8 mouse cellular contexts compared by ENCODE assay signal in the genomic region with DNA sequence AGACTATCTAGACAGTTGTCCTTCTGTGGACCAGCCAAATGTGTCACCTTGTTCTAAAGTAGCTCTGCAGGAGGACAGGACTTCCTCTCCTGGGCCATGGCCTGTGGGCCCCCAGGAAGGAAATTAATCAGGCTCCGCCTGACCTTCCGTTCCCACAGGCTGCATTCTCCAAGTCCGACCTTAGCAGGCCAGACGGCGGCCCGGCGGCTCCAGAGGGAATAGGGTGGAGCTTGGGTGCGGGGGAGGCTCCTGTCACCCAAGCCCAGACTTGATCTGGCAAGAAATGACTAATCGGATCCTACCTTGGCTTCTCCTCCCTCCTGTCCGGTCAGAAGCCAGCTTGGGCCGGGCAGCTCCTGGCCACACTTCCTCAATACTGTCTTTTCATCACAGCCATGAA. TPM values are rescaled to one million over a fixed set of nuclear protein-coding genes. Genes with fewer than 3 reads are reported as not detected.
DNase-seq lines count a peak whose midpoint lies in the region; ATAC-seq lines count a peak whose summit lies in the region.

No protein-coding gene starts in this region.

- no peaks in the 10 kb centered on the region for H3K9me3 ChIP-seq in forebrain, embryonic 10.5 days
- no peaks in the 10 kb centered on the region for H3K9me3 ChIP-seq in forebrain, embryonic 11.5 days (ENCODE audit: control insufficient read depth, low read length)
- no peaks in the 10 kb centered on the region for H3K9me3 ChIP-seq in embryonic facial prominence, embryonic 13.5 days
- H3K9me3 ChIP-seq in heart, embryonic 16.5 days (replicated peaks; ENCODE audit: control insufficient read depth, low read length): no peaks in the 10 kb centered on the region
- H3K9me3 ChIP-seq in megakaryocyte, embryonic 14.5 days: peaks cover 4% of the 10 kb centered on the region; the same call in 1 of the 2 replicates

- peak overlapping the region; percentile 66; the same call in 1 of the 2 replicates for H3K4me3 ChIP-seq in forebrain, embryonic 10.5 days
- no peak overlapping the region for H3K4me3 ChIP-seq in forebrain, embryonic 11.5 days (ENCODE audit: low read depth, low read length)
- peak overlapping the region; percentile 66 for H3K4me3 ChIP-seq in embryonic facial prominence, embryonic 13.5 days
- H3K4me3 ChIP-seq in heart, embryonic 16.5 days (ENCODE audit: low read length): peak overlapping the region; percentile 76
- H3K4me3 ChIP-seq in megakaryocyte, embryonic 14.5 days (replicated peaks): peak overlapping the region; percentile 69

- H3K27me3 ChIP-seq in forebrain, embryonic 10.5 days (ENCODE audit: poor library complexity, severe bottlenecking): peaks cover 51% of the 10 kb centered on the region
- H3K27me3 ChIP-seq in forebrain, embryonic 11.5 days (ENCODE audit: control insufficient read depth, insufficient read depth, low read length): peaks cover 19% of the 10 kb centered on the region
- no peaks in the 10 kb centered on the region for H3K27me3 ChIP-seq in embryonic facial prominence, embryonic 13.5 days
- no peaks in the 10 kb centered on the region for H3K27me3 ChIP-seq in heart, embryonic 16.5 days (ENCODE audit: control insufficient read depth, insufficient read depth, low read length)
- peaks cover 65% of the 10 kb centered on the region for H3K27me3 ChIP-seq in megakaryocyte, embryonic 14.5 days (replicated peaks)

- H3K4me2 ChIP-seq in forebrain, embryonic 11.5 days (ENCODE audit: low read depth, low read length, severe bottlenecking): no peak overlapping the region; the same call in 1 of the 2 replicates
- H3K4me2 ChIP-seq in embryonic facial prominence, embryonic 13.5 days: peak overlapping the region; percentile 85
- peak overlapping the region; percentile 81 for H3K4me2 ChIP-seq in heart, embryonic 16.5 days (ENCODE audit: low read depth, low read length)

- no peak for ATAC-seq in forebrain, embryonic 11.5 days (replicated peaks; ENCODE audit: low FRiP score)
- ATAC-seq in embryonic facial prominence, embryonic 13.5 days (ENCODE audit: insufficient number of reproducible peaks, insufficient read depth, low FRiP score, low TSS enrichment, low read depth): no peak
- ATAC-seq in heart, embryonic 16.5 days (replicated peaks; ENCODE audit: extremely low read depth, insufficient read depth, low FRiP score): no peak

- H3K9ac ChIP-seq in forebrain, embryonic 11.5 days (ENCODE audit: low read length): no peak overlapping the region
- H3K9ac ChIP-seq in embryonic facial prominence, embryonic 13.5 days: peak overlapping the region; percentile 16; the same call in 1 of the 2 replicates
- H3K9ac ChIP-seq in heart, embryonic 16.5 days (ENCODE audit: low read length): peak overlapping the region; percentile 88

- peaks cover 59% of the 10 kb centered on the region for H3K4me1 ChIP-seq in forebrain, embryonic 10.5 days
- peaks cover 3% of the 10 kb centered on the region; the same call in 1 of the 2 replicates for H3K4me1 ChIP-seq in forebrain, embryonic 11.5 days (replicated peaks; ENCODE audit: control insufficient read depth, insufficient read depth, low read length)
- H3K4me1 ChIP-seq in embryonic facial prominence, embryonic 13.5 days: peaks cover 55% of the 10 kb centered on the region
- H3K4me1 ChIP-seq in heart, embryonic 16.5 days (ENCODE audit: control insufficient read depth, insufficient read depth, low read length): peaks cover 68% of the 10 kb centered on the region
- H3K4me1 ChIP-seq in megakaryocyte, embryonic 14.5 days: peaks cover 62% of the 10 kb centered on the region

- no peak overlapping the region for H3K27ac ChIP-seq in forebrain, embryonic 10.5 days
- H3K27ac ChIP-seq in forebrain, embryonic 11.5 days (ENCODE audit: low read depth, low read length): no peak overlapping the region
- H3K27ac ChIP-seq in embryonic facial prominence, embryonic 13.5 days: 0 out of 2 replicates have a peak overlapping the region, but pooled peaks have one; percentile 33
- peak overlapping the region; percentile 89 for H3K27ac ChIP-seq in heart, embryonic 16.5 days (ENCODE audit: low read length)

- no peak for DNase-seq in forebrain, embryonic 10.5 days (ENCODE audit: extremely low spot score, low spot score)
- DNase-seq in forebrain, embryonic 11.5 days (ENCODE audit: low spot score): no peak
- peak; percentile 89 to 97 for DNase-seq in kidney, postnatal 25 days
- no peak for DNase-seq in layer of hippocampus, adult 11-12 months (ENCODE audit: low spot score)
- no peak for DNase-seq in left cerebral cortex, adult 11 months (ENCODE audit: low spot score)

- WGBS in forebrain, embryonic 10.5 days: 33% methylated on average over 11 of the region's 11 CpGs
- 38% methylated on average over 11 of the region's 11 CpGs for WGBS in forebrain, embryonic 11.5 days
- 25% methylated on average over 11 of the region's 11 CpGs for WGBS in embryonic facial prominence, embryonic 13.5 days
- WGBS in heart, embryonic 16.5 days: 10% methylated on average over 11 of the region's 11 CpGs

- no peaks in the 10 kb centered on the region; the same call in 1 of the 2 replicates for H3K36me3 ChIP-seq in forebrain, embryonic 10.5 days (replicated peaks)
- no peaks in the 10 kb centered on the region for H3K36me3 ChIP-seq in forebrain, embryonic 11.5 days (ENCODE audit: control insufficient read depth, insufficient read depth, low read length)
- no peaks in the 10 kb centered on the region for H3K36me3 ChIP-seq in embryonic facial prominence, embryonic 13.5 days
- no peaks in the 10 kb centered on the region for H3K36me3 ChIP-seq in heart, embryonic 16.5 days (ENCODE audit: control insufficient read depth, insufficient read depth)
- H3K36me3 ChIP-seq in megakaryocyte, embryonic 14.5 days (replicated peaks; ENCODE audit: low read length): no peaks in the 10 kb centered on the region

RNA-seq across cellular contexts. Expression of a gene that starts 2.4 kb away (rescaled TPM):
- 27.2 and 29.1 TPM in 2 replicates for polyA plus RNA-seq in forebrain, embryonic 10.5 days (2016; fragmentation: Nextera tagmentation; extraction: Ambion mirVana)
- polyA plus RNA-seq in forebrain, embryonic 11.5 days (2014; fragmentation: Nextera tagmentation; extraction: Ambion mirVana): 33.3 and 35.5 TPM in 2 replicates
- polyA plus RNA-seq in embryonic facial prominence, embryonic 13.5 days (2015; fragmentation: Nextera tagmentation; extraction: Ambion mirVana): 104 TPM in 2 replicates
- 140 and 155 TPM in 2 replicates for polyA plus RNA-seq in heart, embryonic 16.5 days (2015; fragmentation: Nextera tagmentation; extraction: Ambion mirVana)
- polyA plus RNA-seq in megakaryocyte, embryonic 14.5 days (2012; ENCODE audit: insufficient read depth, low replicate concordance): 6.4 and 9.4 TPM in 2 replicates

RNA-seq across cellular contexts. Expression of a gene that starts 19.4 kb away (rescaled TPM):
- 18.7 and 20.5 TPM in 2 replicates for polyA plus RNA-seq in forebrain, embryonic 10.5 days (2016; fragmentation: Nextera tagmentation; extraction: Ambion mirVana)
- 17.8 and 18.9 TPM in 2 replicates for polyA plus RNA-seq in forebrain, embryonic 11.5 days (2014; fragmentation: Nextera tagmentation; extraction: Ambion mirVana)
- 52.2 and 57.2 TPM in 2 replicates for polyA plus RNA-seq in embryonic facial prominence, embryonic 13.5 days (2015; fragmentation: Nextera tagmentation; extraction: Ambion mirVana)
- polyA plus RNA-seq in heart, embryonic 16.5 days (2015; fragmentation: Nextera tagmentation; extraction: Ambion mirVana): 50.8 and 52.6 TPM in 2 replicates
- polyA plus RNA-seq in megakaryocyte, embryonic 14.5 days (2012; ENCODE audit: insufficient read depth, low replicate concordance): not detected in 2 replicates

RNA-seq across cellular contexts. Expression of a gene that starts 20.3 kb away (rescaled TPM):
- 37.5 and 37.6 TPM in 2 replicates for polyA plus RNA-seq in forebrain, embryonic 10.5 days (2016; fragmentation: Nextera tagmentation; extraction: Ambion mirVana)
- 36.6 and 41.2 TPM in 2 replicates for polyA plus RNA-seq in forebrain, embryonic 11.5 days (2014; fragmentation: Nextera tagmentation; extraction: Ambion mirVana)
- 125 and 134 TPM in 2 replicates for polyA plus RNA-seq in embryonic facial prominence, embryonic 13.5 days (2015; fragmentation: Nextera tagmentation; extraction: Ambion mirVana)
- polyA plus RNA-seq in heart, embryonic 16.5 days (2015; fragmentation: Nextera tagmentation; extraction: Ambion mirVana): 89.4 and 98.0 TPM in 2 replicates
- polyA plus RNA-seq in megakaryocyte, embryonic 14.5 days (2012; ENCODE audit: insufficient read depth, low replicate concordance): 0.22 TPM in 1 of 2 replicates, not detected in the other

RNA-seq across cellular contexts. Expression of a gene that starts 39.3 kb away (rescaled TPM):
- polyA plus RNA-seq in forebrain, embryonic 10.5 days (2016; fragmentation: Nextera tagmentation; extraction: Ambion mirVana): 46.7 and 47.5 TPM in 2 replicates
- polyA plus RNA-seq in forebrain, embryonic 11.5 days (2014; fragmentation: Nextera tagmentation; extraction: Ambion mirVana): 39.0 and 46.1 TPM in 2 replicates
- polyA plus RNA-seq in embryonic facial prominence, embryonic 13.5 days (2015; fragmentation: Nextera tagmentation; extraction: Ambion mirVana): 5.9 and 7.6 TPM in 2 replicates
- 5.6 and 5.8 TPM in 2 replicates for polyA plus RNA-seq in heart, embryonic 16.5 days (2015; fragmentation: Nextera tagmentation; extraction: Ambion mirVana)
- polyA plus RNA-seq in megakaryocyte, embryonic 14.5 days (2012; ENCODE audit: insufficient read depth, low replicate concordance): 0.06 TPM in 1 of 2 replicates, not detected in the other

RNA-seq across cellular contexts. Expression of a gene that starts 46.4 kb away (rescaled TPM):
- polyA plus RNA-seq in forebrain, embryonic 10.5 days (2016; fragmentation: Nextera tagmentation; extraction: Ambion mirVana): 122 and 125 TPM in 2 replicates
- 104 and 115 TPM in 2 replicates for polyA plus RNA-seq in forebrain, embryonic 11.5 days (2014; fragmentation: Nextera tagmentation; extraction: Ambion mirVana)
- 158 and 167 TPM in 2 replicates for polyA plus RNA-seq in embryonic facial prominence, embryonic 13.5 days (2015; fragmentation: Nextera tagmentation; extraction: Ambion mirVana)
- polyA plus RNA-seq in heart, embryonic 16.5 days (2015; fragmentation: Nextera tagmentation; extraction: Ambion mirVana): 107 and 110 TPM in 2 replicates
- 48.3 and 86.4 TPM in 2 replicates for polyA plus RNA-seq in megakaryocyte, embryonic 14.5 days (2012; ENCODE audit: insufficient read depth, low replicate concordance)

Comparison
In these comparisons a context has a peak if more than half of its experiments do, and no peak if none do; other contexts are left out.
1. DNase-seq: peak in kidney, postnatal 25 days (2 of 2); none in forebrain, embryonic 10.5 days (single experiment), forebrain, embryonic 11.5 days (single experiment), layer of hippocampus, adult 11-12 months (single experiment) and left cerebral cortex, adult 11 months (single experiment).
2. H3K27ac ChIP-seq: peak in embryonic facial prominence, embryonic 13.5 days (single experiment) and heart, embryonic 16.5 days (single experiment); none in forebrain, embryonic 10.5 days (single experiment) and forebrain, embryonic 11.5 days (single experiment).
3. RNA of a gene that starts 19.4 kb away (polyA plus RNA-seq): 52.2 to 57.2 TPM in embryonic facial prominence, embryonic 13.5 days, 50.8 to 52.6 TPM in heart, embryonic 16.5 days, 18.7 to 20.5 TPM in forebrain, embryonic 10.5 days and 17.8 to 18.9 TPM in forebrain, embryonic 11.5 days; not detected in megakaryocyte, embryonic 14.5 days; every median in the first group is over 10 times any median in the second.
4. RNA of a gene that starts 20.3 kb away (polyA plus RNA-seq): 125 to 134 TPM in embryonic facial prominence, embryonic 13.5 days, 89.4 to 98.0 TPM in heart, embryonic 16.5 days, 37.5 to 37.6 TPM in forebrain, embryonic 10.5 days and 36.6 to 41.2 TPM in forebrain, embryonic 11.5 days; 0.22 TPM in megakaryocyte, embryonic 14.5 days; every median in the first group is over 10 times any median in the second.